Mouse (Mus musculus) kidney, postnatal 0 days (tissue): Measurements from ENCODE around the gene Fam69b. TPM values are rescaled to one million over a fixed set of nuclear protein-coding genes. Genes with fewer than 3 reads are reported as not detected.
"Not testable (repeated sequence)": the region's sequence is repeated elsewhere in the genome, so short reads cannot be mapped to it uniquely, and the experiment has no call there.

Experiments
- ATAC-seq: fragments of 200-750 bp; cut with Nextera tagmentation; replicated peaks from 2 replicates; pipeline ENCODE4 v1.8.0; 2017; ENCODE audit warnings: low read depth, moderate number of reproducible peaks, moderate TSS enrichment, moderate library complexity; ENCODE audit not compliant: low FRiP score
- DNase-seq: peaks from one replicate; pipeline ENCODE4 v3.0.0-alpha.2; 2016; ENCODE audit warnings: low spot score
- H3K27ac ChIP-seq: fragments of 300-500 bp; sonication (generic); 2 replicates; pipeline ENCODE4 v1.5.1; 2014; ENCODE audit warnings: mild to moderate bottlenecking
- H3K27me3 ChIP-seq: fragments of 300-500 bp; sonication (generic); 2 replicates; pipeline ENCODE4 v1.6.1; 2014; ENCODE audit warnings: low read length, mixed read lengths; ENCODE audit not compliant: insufficient read depth
- H3K36me3 ChIP-seq: fragments of 300-500 bp; sonication (generic); 2 replicates; pipeline ENCODE4 v1.6.1; 2014; ENCODE audit warnings: low read length, mixed read lengths; ENCODE audit not compliant: insufficient read depth
- H3K4me1 ChIP-seq: fragments of 300-500 bp; sonication (generic); replicated peaks from 2 replicates; pipeline ENCODE4 v1.6.1; 2014; ENCODE audit warnings: antibody characterized with exemption, low read length, mixed read lengths; ENCODE audit not compliant: insufficient read depth
- H3K4me2 ChIP-seq: fragments of 300-500 bp; sonication (generic); 2 replicates; pipeline ENCODE4 v1.6.1; 2014; ENCODE audit warnings: mild to moderate bottlenecking, low read length, moderate library complexity, mixed read lengths
- H3K4me3 ChIP-seq: fragments of 300-500 bp; sonication (generic); replicated peaks from 2 replicates; pipeline ENCODE4 v1.5.1; 2014; ENCODE audit warnings: low read depth, low read length
- H3K9ac ChIP-seq: fragments of 300-500 bp; sonication (generic); 2 replicates; pipeline ENCODE4 v1.6.1; 2014; ENCODE audit warnings: low read depth, low read length
- H3K9me3 ChIP-seq: fragments of 300-500 bp; sonication (generic); replicated peaks from 2 replicates; pipeline ENCODE4 v1.6.1; 2016; ENCODE audit warnings: low read length, inconsistent platforms, mixed read lengths
- CTCF ChIP-seq: IDR thresholded peaks from 2 replicates; pipeline ENCODE4 v1.5.1; 2016; ENCODE audit warnings: antibody characterized with exemption, low read depth, mild to moderate bottlenecking, moderate library complexity
- WGBS: fragments of 180-500 bp; shearing (Covaris S2); extraction: QIAGEN DNeasy Blood & Tissue Kit; methylation state at CpG from one replicate; pipeline ENCODE4 v1.1.7; 2014; 5-methylcytosine and 5-hydroxymethylcytosine counted together
- microRNA counts: library from miRNA; unstranded; fragments of <30 nt; microRNA quantifications from one replicate; lab custom pipeline; 2015
- microRNA-seq: library from miRNA; unstranded; fragments of <30 nt; microRNA quantifications from one replicate; pipeline ENCODE4, GENCODE M21; 2016
- polyA plus RNA-seq: library from polyadenylated mRNA; unstranded; fragments of >200 nt; fragmentation: Nextera tagmentation; extraction: Ambion mirVana; gene quantifications from 2 replicates; pipeline ENCODE4 v1.2.1, GENCODE M21; 2015

Fam69b gene
- polyA plus RNA-seq, 1 experiment from 2014 or later = 29.5 TPM

DNA sequence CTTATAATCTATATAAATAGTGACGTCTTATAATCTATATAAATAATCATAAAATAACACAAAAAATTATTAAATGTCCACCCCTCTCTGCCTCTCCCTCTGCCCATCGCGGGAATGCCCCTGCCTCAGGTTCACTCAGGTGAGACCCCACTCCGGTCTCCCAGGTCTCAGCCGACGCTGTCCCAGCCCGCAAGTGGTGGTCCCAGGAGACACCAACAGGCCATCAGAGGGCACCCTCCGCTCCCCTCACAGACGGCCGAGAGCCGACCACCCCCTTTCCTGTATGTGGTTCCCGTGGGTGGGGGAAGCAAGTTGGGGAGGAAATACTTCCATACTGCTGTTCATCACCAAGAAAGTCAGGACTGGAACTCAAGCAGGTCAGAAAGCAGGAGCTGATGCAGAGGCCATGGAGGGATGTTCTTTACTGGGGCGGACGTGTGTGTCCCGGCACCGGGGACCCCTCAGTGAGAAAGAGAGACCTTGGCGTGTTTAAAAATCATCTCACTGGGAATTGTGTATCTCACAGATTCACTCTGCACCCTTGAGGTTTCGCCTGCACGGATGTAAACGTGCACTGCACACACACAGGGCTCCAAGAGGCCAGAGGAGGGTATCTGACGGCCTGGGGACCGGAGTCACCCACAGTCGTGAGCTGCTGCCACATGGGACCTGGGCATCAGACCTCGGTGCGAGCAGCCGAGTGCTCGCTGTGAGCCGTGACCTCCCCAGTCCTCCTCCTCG, 33.7 kb downstream of the Fam69b start:
- Histone ChIP-seq H3K27me3 (no peaks in the 10 kb centered on the region), H3K36me3 (no peaks in the 10 kb centered on the region), H3K9me3 (no peaks in the 10 kb centered on the region), H3K4me1 (0 out of 2 replicates have a peak, but pooled peaks cover 2% of the 10 kb centered on the region), H3K4me3 (peak overlapping the region; percentile 23), H3K9ac (no peak overlapping the region), H3K4me2 (peak overlapping the region; percentile 62), H3K27ac (no peak overlapping the region)
- 39% methylated on average over 29 of the region's 29 CpGs for WGBS
- no peak for TF ChIP-seq CTCF
- no peak for ATAC-seq
- no peak for DNase-seq

DNA sequence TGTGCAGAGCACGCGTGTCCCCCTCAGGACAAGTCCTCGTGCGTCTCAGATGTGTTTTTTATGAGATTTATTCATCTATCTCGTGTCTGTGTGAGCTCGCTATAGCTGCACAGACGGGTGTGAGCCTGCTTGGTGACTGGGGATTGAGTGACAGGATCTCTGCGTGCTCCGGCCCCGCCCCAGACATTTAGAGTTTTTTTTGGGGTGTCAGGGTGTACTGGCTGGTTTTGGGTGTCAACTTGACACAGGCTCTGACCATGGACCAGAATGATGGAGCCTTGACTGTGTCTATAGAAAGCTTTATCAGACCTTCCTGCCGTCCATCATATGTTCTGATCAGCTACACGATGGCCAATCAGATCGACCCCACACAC, 34.2 kb downstream of the Fam69b start:
- TF ChIP-seq CTCF = no peak
- no peak for DNase-seq
- no peak for ATAC-seq
- Histone ChIP-seq H3K9me3 (no peaks in the 10 kb centered on the region), H3K4me3 (no peak overlapping the region), H3K36me3 (no peaks in the 10 kb centered on the region), H3K4me1 (0 out of 2 replicates have a peak, but pooled peaks cover 2% of the 10 kb centered on the region), H3K27ac (no peak overlapping the region), H3K27me3 (no peaks in the 10 kb centered on the region), H3K4me2 (no peak overlapping the region), H3K9ac (no peak overlapping the region)
- 76% methylated on average over 13 of the region's 13 CpGs for WGBS

DNA sequence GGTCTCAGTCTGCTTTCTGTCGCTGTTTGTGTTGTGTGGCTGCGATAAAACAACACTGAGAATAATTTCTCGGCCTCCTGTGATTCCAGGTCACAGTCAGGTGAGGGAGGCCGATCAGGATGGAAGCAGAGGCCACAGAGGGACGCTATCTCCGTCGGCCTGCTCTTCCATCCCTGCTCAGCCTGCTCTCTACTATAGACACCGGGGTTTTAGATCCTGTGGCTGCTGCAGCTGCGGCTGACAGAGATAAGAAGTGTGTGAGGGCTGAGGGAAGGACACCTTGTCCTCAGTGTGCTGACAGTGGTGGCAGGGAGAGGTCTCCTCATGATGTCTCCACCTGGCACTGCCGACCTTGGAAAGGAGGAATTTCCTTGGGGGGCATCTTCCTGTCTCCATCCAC, 34.9 kb downstream of the Fam69b start:
- no peak for TF ChIP-seq CTCF
- H3K36me3 ChIP-seq = no peaks in the 10 kb centered on the region
- whole genome bisulfite sequencing = 81% methylated on average over 10 of the region's 10 CpGs
- H3K4me2 ChIP-seq = no peak overlapping the region
- H3K9me3 ChIP-seq = no peaks in the 10 kb centered on the region
- H3K4me3 ChIP-seq = no peak overlapping the region
- no peak overlapping the region for H3K27ac ChIP-seq
- ATAC-seq = no peak
- H3K9ac ChIP-seq = no peak overlapping the region
- no peaks in the 10 kb centered on the region for H3K27me3 ChIP-seq
- 0 out of 2 replicates have a peak, but pooled peaks cover 2% of the 10 kb centered on the region for H3K4me1 ChIP-seq
- DNase-seq = no peak

DNA sequence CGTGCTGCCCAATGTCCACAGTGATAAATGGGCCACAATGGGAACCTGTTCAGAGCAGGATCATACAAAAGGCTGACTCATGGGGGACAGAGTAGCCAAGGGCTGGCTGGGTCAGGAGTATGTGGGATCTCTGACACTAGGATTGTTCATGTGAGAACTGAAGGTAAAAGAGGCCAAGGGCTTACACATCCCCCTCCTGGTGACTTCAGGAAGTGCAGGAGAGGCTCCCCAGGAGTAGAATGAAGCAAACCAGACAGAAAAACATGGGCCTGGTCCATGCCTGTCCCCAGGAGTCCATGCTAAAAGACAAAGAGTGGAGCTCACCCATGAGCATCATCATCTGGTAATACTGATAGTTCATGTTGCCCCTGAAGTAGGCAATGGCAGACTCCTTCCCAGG, 35.3 kb downstream of the Fam69b start:
- DNase-seq (peak; percentile 54), ATAC-seq (peak; percentile 21; the same call in 1 of the 2 replicates)
- TF ChIP-seq CTCF = peak; percentile 67
- H3K9ac ChIP-seq, H3K4me2 ChIP-seq, H3K27ac ChIP-seq, H3K4me3 ChIP-seq, H3K4me1 ChIP-seq, H3K27me3 ChIP-seq, H3K36me3 ChIP-seq, H3K9me3 ChIP-seq: not testable (repeated sequence)
- WGBS = 85% methylated on average over 1 of the region's 1 CpGs

DNA sequence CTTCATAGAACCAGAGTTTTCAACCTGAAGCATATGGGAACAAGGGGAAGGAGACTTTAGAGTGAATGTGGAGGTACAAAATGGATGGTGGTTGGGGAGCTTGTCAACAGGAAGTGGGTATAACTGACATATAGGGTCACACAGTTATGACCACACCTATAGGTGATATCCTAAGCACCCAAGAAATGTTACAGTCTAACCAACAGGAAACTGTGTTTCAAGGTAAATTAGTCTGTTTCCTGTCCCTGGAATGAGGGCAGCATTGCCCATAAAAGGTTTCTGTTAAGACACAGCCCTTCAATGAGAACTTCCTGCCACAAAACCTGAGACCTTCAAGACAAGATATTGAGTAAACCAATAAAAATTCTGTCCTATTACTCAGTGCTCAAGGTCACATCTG, 40.5 kb downstream of the Fam69b start:
- ATAC-seq = no peak
- TF ChIP-seq CTCF = no peak

DNA sequence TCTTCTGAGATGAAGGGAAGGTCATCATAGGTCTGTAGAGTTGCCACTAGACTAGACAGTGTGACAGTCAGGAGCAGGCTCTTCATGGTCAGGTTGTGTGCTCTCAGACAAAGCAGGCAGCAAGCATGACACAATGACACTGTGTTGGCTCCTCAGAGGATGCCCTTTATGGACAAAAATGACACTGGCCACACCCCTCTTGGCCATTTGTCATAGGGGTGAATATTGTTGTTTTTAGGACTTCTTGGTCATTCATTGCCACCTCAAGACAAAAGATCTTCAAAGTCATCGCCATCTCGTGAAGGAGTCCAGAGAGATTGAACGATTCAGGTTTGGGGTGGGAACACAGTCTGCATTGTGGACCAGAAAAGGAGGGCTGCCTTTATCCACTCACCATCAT, 42.9 kb downstream of the Fam69b start, which contains the start of gene Lcn4:
Gene Lcn4, minus strand, starts transcription at position 101 of the 400 bp plus-strand sequence.
- H3K36me3 ChIP-seq = no peaks in the 10 kb centered on the region
- H3K27me3 ChIP-seq = no peaks in the 10 kb centered on the region
- no peak for TF ChIP-seq CTCF
- H3K27ac ChIP-seq = no peak within 1 kb of the TSS
- H3K4me1 ChIP-seq = no peaks in the 10 kb centered on the region
- no peak within 1 kb of the TSS for H3K9ac ChIP-seq
- H3K9me3 ChIP-seq = no peaks in the 10 kb centered on the region
- no peak within 1 kb of the TSS for H3K4me3 ChIP-seq
- WGBS = 92% methylated on average over 3 of the region's 3 CpGs
- ATAC-seq (no peak), DNase-seq (no peak)
- H3K4me2 ChIP-seq = no peak within 1 kb of the TSS

More for the DNA sequence above, 40.5 kb downstream of the Fam69b start:
- Histone ChIP-seq H3K4me1 (no peaks in the 10 kb centered on the region), H3K36me3 (no peaks in the 10 kb centered on the region), H3K9me3 (no peaks in the 10 kb centered on the region), H3K9ac (no peak overlapping the region), H3K4me3 (no peak overlapping the region), H3K27ac (no peak overlapping the region), H3K27me3 (no peaks in the 10 kb centered on the region), H3K4me2 (no peak overlapping the region)
- DNase-seq = no peak

MicroRNA genes within 50 kb of the gene (microRNA counts, 519-probe panel; counts per million panel counts)
- microRNA mmu-miR-126-3p (lab: Ali Mortazavi, UCI) (8,545 counts per million, percentile 100 among the panel's probes with 10 or more counts), microRNA mmu-miR-126-5p (lab: Ali Mortazavi, UCI) (6,170 counts per million, percentile 91 among the panel's probes with 10 or more counts)

Small RNA genes within 50 kb of the gene (microRNA-seq; reads per million reads assigned to microRNA genes)
- gene Mir126a (1.0 reads per million), gene Mir126b (not detected)

Other genes starting within 250 kb of the Fam69b start
- gene Snapc4, start 247.8 kb upstream of the Fam69b start, polyA plus RNA-seq = 12.9 and 14.6 TPM in 2 replicates
- gene Entr1, start 239.1 kb upstream of the Fam69b start, polyA plus RNA-seq = 88.0 and 94.9 TPM in 2 replicates
- gene Pmpca, start 239.1 kb upstream of the Fam69b start, polyA plus RNA-seq = 74.3 and 80.9 TPM in 2 replicates
- gene Inpp5e, start 219.3 kb upstream of the Fam69b start, polyA plus RNA-seq = 18.6 and 18.9 TPM in 2 replicates
- 16.4 and 16.6 TPM in 2 replicates for gene Sec16a, start 183.2 kb upstream of the Fam69b start, polyA plus RNA-seq
- 12.1 and 12.9 TPM in 2 replicates for gene Notch1, start 111.8 kb upstream of the Fam69b start, polyA plus RNA-seq
- gene Egfl7, start 48.4 kb upstream of the Fam69b start, polyA plus RNA-seq = 199 and 211 TPM in 2 replicates
- not detected in 2 replicates for gene Gm20532, start 41.8 kb upstream of the Fam69b start, polyA plus RNA-seq
- gene Agpat2, start 24.0 kb upstream of the Fam69b start, polyA plus RNA-seq = 53.8 and 57.1 TPM in 2 replicates
- not detected in 2 replicates for gene Lcn4, start 42.8 kb downstream of the Fam69b start, polyA plus RNA-seq
- not detected in 2 replicates for gene Abo, start 236.5 kb downstream of the Fam69b start, polyA plus RNA-seq